Mouse (Mus musculus) hindbrain, embryonic 11.5 days (tissue): ENCODE results near the gene Eif2ak4. TPM values are rescaled to one million over a fixed set of nuclear protein-coding genes. Genes with fewer than 3 reads are reported as not detected.

Experiments used
- ATAC-seq: fragments of 200-750 bp; cut with Nextera tagmentation; 2 replicates; pipeline ENCODE4 v1.8.0; 2017; ENCODE audit warnings: mild to moderate bottlenecking, moderate TSS enrichment, moderate library complexity; ENCODE audit not compliant: low FRiP score
- DNase-seq: peaks from one replicate; pipeline ENCODE4 v3.0.0-alpha.2; 2015; ENCODE audit warnings: low spot score
- H3K27ac ChIP-seq: fragments of 300-500 bp; sonication (generic); 2 replicates; pipeline ENCODE4 v1.5.1; 2014; ENCODE audit warnings: mild to moderate bottlenecking, low read depth, low read length
- H3K27me3 ChIP-seq: fragments of 300-500 bp; sonication (generic); 2 replicates; pipeline ENCODE4 v1.6.1; 2014; ENCODE audit warnings: mild to moderate bottlenecking, low read length, moderate library complexity, mixed read lengths; ENCODE audit not compliant: control insufficient read depth, insufficient read depth
- H3K36me3 ChIP-seq: fragments of 300-500 bp; sonication (generic); 2 replicates; pipeline ENCODE4 v1.6.1; 2014; ENCODE audit warnings: mild to moderate bottlenecking, low read length, moderate library complexity, mixed read lengths; ENCODE audit not compliant: control insufficient read depth, insufficient read depth
- H3K4me1 ChIP-seq: fragments of 300-500 bp; sonication (generic); replicated peaks from 2 replicates; pipeline ENCODE4 v1.6.1; 2014; ENCODE audit warnings: low read length, mixed read lengths; ENCODE audit not compliant: control insufficient read depth, insufficient read depth
- H3K4me2 ChIP-seq: fragments of 300-500 bp; sonication (generic); replicated peaks from 2 replicates; pipeline ENCODE4 v1.6.1; 2014; ENCODE audit warnings: mild to moderate bottlenecking, low read depth, low read length
- H3K4me3 ChIP-seq: fragments of 300-500 bp; sonication (generic); 2 replicates; pipeline ENCODE4 v1.5.1; 2014; ENCODE audit warnings: low read depth, low read length
- H3K9ac ChIP-seq: fragments of 300-500 bp; sonication (generic); 2 replicates; pipeline ENCODE4 v1.6.1; 2014; ENCODE audit warnings: low read depth, low read length
- H3K9me3 ChIP-seq: fragments of 300-500 bp; sonication (generic); 2 replicates; pipeline ENCODE4 v1.6.1; 2016; ENCODE audit warnings: low read length; ENCODE audit not compliant: control insufficient read depth
- WGBS: fragments of 180-500 bp; shearing (Covaris S2); extraction: QIAGEN DNeasy Blood & Tissue Kit; methylation state at CpG from one replicate; pipeline ENCODE4 v1.1.7; 2014; 5-methylcytosine and 5-hydroxymethylcytosine counted together
- polyA plus RNA-seq: library from polyadenylated mRNA; unstranded; fragments of >200 nt; fragmentation: Nextera tagmentation; extraction: Ambion mirVana; gene quantifications from 2 replicates; pipeline ENCODE4 v1.2.1, GENCODE M21; 2014

Gene Eif2ak4
- polyA plus RNA-seq, 1 experiment from 2014 or later: 11.0 TPM

GRCm38 (mm10) chr2:118485415-118485814 is 97.0 kb downstream of the Eif2ak4 start:
- DNase-seq: no peak

GRCm38 (mm10) chr2:118486933-118487332 is 98.5 kb downstream of the Eif2ak4 start:
- Histone ChIP-seq H3K4me1 (no peaks in the 10 kb centered on the region), H3K4me3 (no peak overlapping the region), H3K27ac (no peak overlapping the region), H3K36me3 (no peaks in the 10 kb centered on the region), H3K9ac (no peak overlapping the region), H3K9me3 (no peaks in the 10 kb centered on the region), H3K27me3 (no peaks in the 10 kb centered on the region), H3K4me2 (no peak overlapping the region)
- peak; percentile 81 for DNase-seq
- WGBS: 19% methylated on average over 12 of the region's 12 CpGs
- ATAC-seq: peak; percentile 57; the same call in 1 of the 2 replicates

More at GRCm38 (mm10) chr2:118485415-118485814, 97.0 kb downstream of the Eif2ak4 start:
- WGBS: 79% methylated on average over 3 of the region's 3 CpGs
- H3K4me3 ChIP-seq: no peak overlapping the region
- no peaks in the 10 kb centered on the region for H3K4me1 ChIP-seq
- ATAC-seq: no peak
- no peak overlapping the region for H3K4me2 ChIP-seq
- H3K9ac ChIP-seq: no peak overlapping the region
- no peaks in the 10 kb centered on the region for H3K27me3 ChIP-seq
- H3K36me3 ChIP-seq: no peaks in the 10 kb centered on the region
- H3K27ac ChIP-seq: no peak overlapping the region
- H3K9me3 ChIP-seq: no peaks in the 10 kb centered on the region

GRCm38 (mm10) chr2:118487806-118488205 is 99.4 kb downstream of the Eif2ak4 start:
- no peak for DNase-seq
- 66% methylated on average over 3 of the region's 3 CpGs for WGBS

GRCm38 (mm10) chr2:118490241-118491091 is 102.0 kb downstream of the Eif2ak4 start:
- Histone ChIP-seq H3K4me2 (no peak overlapping the region), H3K4me3 (no peak overlapping the region), H3K9ac (no peak overlapping the region), H3K27ac (no peak overlapping the region), H3K9me3 (no peaks in the 10 kb centered on the region), H3K4me1 (no peaks in the 10 kb centered on the region), H3K27me3 (no peaks in the 10 kb centered on the region), H3K36me3 (no peaks in the 10 kb centered on the region)
- DNase-seq (no peak), ATAC-seq (no peak)
- WGBS: 55% methylated on average over 12 of the region's 12 CpGs

More at GRCm38 (mm10) chr2:118487806-118488205, 99.4 kb downstream of the Eif2ak4 start:
- ATAC-seq: no peak
- H3K27me3 ChIP-seq: no peaks in the 10 kb centered on the region
- no peak overlapping the region for H3K4me2 ChIP-seq
- H3K4me3 ChIP-seq: no peak overlapping the region
- no peak overlapping the region for H3K9ac ChIP-seq
- H3K9me3 ChIP-seq: no peaks in the 10 kb centered on the region
- H3K27ac ChIP-seq: no peak overlapping the region
- H3K4me1 ChIP-seq: no peaks in the 10 kb centered on the region
- no peaks in the 10 kb centered on the region for H3K36me3 ChIP-seq

- ATAC-seq (no peak), DNase-seq (no peak)
- H3K27ac ChIP-seq: no peak overlapping the region
- H3K9me3 ChIP-seq: no peaks in the 10 kb centered on the region
- no peaks in the 10 kb centered on the region for H3K4me1 ChIP-seq
- H3K36me3 ChIP-seq: no peaks in the 10 kb centered on the region
- H3K4me3 ChIP-seq: no peak overlapping the region
- H3K9ac ChIP-seq: no peak overlapping the region
- WGBS: 47% methylated on average over 5 of the region's 5 CpGs
- H3K27me3 ChIP-seq: no peaks in the 10 kb centered on the region
- H3K4me2 ChIP-seq: no peak overlapping the region
Observed at GRCm38 (mm10) chr2:118491281-118491731, 102.9 kb downstream of the Eif2ak4 start.

- H3K27ac ChIP-seq: no peak overlapping the region
- H3K4me3 ChIP-seq: no peak overlapping the region
- WGBS: 88% methylated on average over 4 of the region's 4 CpGs
- H3K9ac ChIP-seq: no peak overlapping the region
- H3K27me3 ChIP-seq: no peaks in the 10 kb centered on the region
- ATAC-seq: no peak
- no peak overlapping the region for H3K4me2 ChIP-seq
- H3K9me3 ChIP-seq: no peaks in the 10 kb centered on the region
- DNase-seq: no peak
- H3K4me1 ChIP-seq: no peaks in the 10 kb centered on the region
- no peaks in the 10 kb centered on the region for H3K36me3 ChIP-seq
Observed at GRCm38 (mm10) chr2:118491741-118492395, 103.5 kb downstream of the Eif2ak4 start.

GRCm38 (mm10) chr2:118495024-118495423 is 106.6 kb downstream of the Eif2ak4 start:
- Histone ChIP-seq H3K4me1 (peaks cover 2% of the 10 kb centered on the region; the same call in 1 of the 2 replicates), H3K4me2 (no peak overlapping the region), H3K27me3 (no peaks in the 10 kb centered on the region), H3K9ac (no peak overlapping the region), H3K36me3 (no peaks in the 10 kb centered on the region), H3K4me3 (no peak overlapping the region), H3K9me3 (no peaks in the 10 kb centered on the region), H3K27ac (no peak overlapping the region)
- no peak for DNase-seq
- WGBS: 73% methylated on average over 9 of the region's 9 CpGs
- no peak for ATAC-seq

- no peak for DNase-seq
- WGBS: 79% methylated on average over 5 of the region's 5 CpGs
Observed at GRCm38 (mm10) chr2:118497890-118498289, 109.5 kb downstream of the Eif2ak4 start.

More at GRCm38 (mm10) chr2:118497890-118498289, 109.5 kb downstream of the Eif2ak4 start:
- Histone ChIP-seq H3K4me3 (no peak overlapping the region), H3K9me3 (no peaks in the 10 kb centered on the region), H3K9ac (no peak overlapping the region), H3K27me3 (no peaks in the 10 kb centered on the region), H3K27ac (no peak overlapping the region), H3K4me2 (no peak overlapping the region), H3K4me1 (peaks cover 2% of the 10 kb centered on the region; the same call in 1 of the 2 replicates), H3K36me3 (no peaks in the 10 kb centered on the region)
- ATAC-seq: no peak
